Mouse (Mus musculus): ENCODE measurements at regions not wholly inside any gene's neighbourhood (a gene's known extent, or its start where the extent isn't known, plus 50 kb on each side); places are given as distances from the start of the nearest gene placed in this dataset.

- TF ChIP-seq CTCF (IDR thresholded peaks at IDR 0.05; ENCODE audit: extremely low read depth, insufficient read depth, low read length) (no peak), POLR2A (IDR thresholded peaks at IDR 0.05; ENCODE audit: extremely low read depth, insufficient read depth, low read length) (no peak)
Observed at GRCm38 (mm10) chr11:113182083-113182861, 400.2 kb downstream of the Sox9 start.

Measured in cortical plate, adult 2 months (tissue).